Mouse (Mus musculus) heart, embryonic 11.5 days (tissue): ENCODE measurements at regions not wholly inside any gene's neighbourhood (a gene's known extent, or its start where the extent isn't known, plus 50 kb on each side); places are given as distances from the start of the nearest gene placed in this dataset.

Experiments used
- ATAC-seq: fragments of 200-750 bp; cut with Nextera tagmentation; replicated peaks from 2 replicates; pipeline ENCODE4 v1.8.0; 2017; ENCODE audit warnings: moderate library complexity; ENCODE audit not compliant: insufficient number of reproducible peaks, low FRiP score, low TSS enrichment
- H3K27ac ChIP-seq: fragments of 300-500 bp; sonication (generic); 2 replicates; pipeline ENCODE4 v1.5.1; 2014; ENCODE audit warnings: mild to moderate bottlenecking, low read depth, low read length
- H3K27me3 ChIP-seq: fragments of 300-500 bp; sonication (generic); 2 replicates; pipeline ENCODE4 v1.6.1; 2014; ENCODE audit warnings: mild to moderate bottlenecking, low read length, mixed read lengths; ENCODE audit not compliant: control insufficient read depth, insufficient read depth
- H3K36me3 ChIP-seq: fragments of 300-500 bp; sonication (generic); 2 replicates; pipeline ENCODE4 v1.6.1; 2014; ENCODE audit warnings: mild to moderate bottlenecking, low read length, moderate library complexity, mixed read lengths; ENCODE audit not compliant: control insufficient read depth, insufficient read depth
- H3K4me1 ChIP-seq: fragments of 300-500 bp; sonication (generic); 2 replicates; pipeline ENCODE4 v1.6.1; 2014; ENCODE audit warnings: low read length; ENCODE audit not compliant: control insufficient read depth, insufficient read depth
- H3K4me2 ChIP-seq: fragments of 300-500 bp; sonication (generic); 2 replicates; pipeline ENCODE4 v1.6.1; 2014; ENCODE audit warnings: mild to moderate bottlenecking, moderate library complexity
- H3K4me3 ChIP-seq: fragments of 300-500 bp; sonication (generic); 2 replicates; pipeline ENCODE4 v1.5.1; 2014; ENCODE audit warnings: low read depth, low read length
- H3K9ac ChIP-seq: fragments of 300-500 bp; sonication (generic); 2 replicates; pipeline ENCODE4 v1.6.1; 2014; ENCODE audit warnings: mild to moderate bottlenecking, low read depth, low read length, moderate library complexity
- H3K9me3 ChIP-seq: fragments of 300-500 bp; sonication (generic); replicated peaks from 2 replicates; pipeline ENCODE4 v1.6.1; 2016; ENCODE audit warnings: low read length; ENCODE audit not compliant: control insufficient read depth
- WGBS: fragments of 180-500 bp; shearing (Covaris S2); extraction: QIAGEN DNeasy Blood & Tissue Kit; methylation state at CpG from one replicate; pipeline ENCODE4 v1.1.7; 2014; ENCODE audit not compliant: insufficient replicate concordance; 5-methylcytosine and 5-hydroxymethylcytosine counted together

DNA sequence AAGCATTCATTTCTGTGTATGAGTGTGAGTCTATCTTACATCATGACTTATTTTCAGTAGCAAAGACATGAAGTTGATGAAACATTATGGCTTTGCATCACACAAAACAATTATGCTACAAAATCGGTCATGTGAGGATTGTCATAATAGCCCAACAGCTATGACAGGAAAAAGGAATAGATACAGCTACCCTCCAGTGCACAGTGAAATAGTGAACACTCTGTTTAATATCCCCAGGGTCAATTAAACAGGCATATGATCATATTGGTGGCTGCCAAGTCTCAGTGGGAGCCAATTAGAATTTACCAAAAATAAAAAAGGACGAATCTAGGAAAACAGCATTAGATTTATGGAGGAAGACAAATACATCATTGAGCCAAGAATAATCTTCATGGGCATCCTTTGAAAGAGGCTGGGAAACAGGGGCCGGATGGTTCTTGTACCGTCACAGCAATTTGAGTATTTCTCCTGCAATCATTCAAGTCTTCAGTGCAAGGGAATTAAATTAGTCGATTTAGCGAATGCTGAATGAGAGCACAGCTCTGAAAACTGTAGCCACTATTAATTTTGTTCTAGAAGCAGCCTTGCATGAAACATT, 123.8 kb upstream of the Etl4 start:
- no peak overlapping the region for H3K4me2 ChIP-seq
- no peak for ATAC-seq
- no peaks in the 10 kb centered on the region for H3K27me3 ChIP-seq
- no peak overlapping the region for H3K4me3 ChIP-seq
- 83% methylated on average over 6 of the region's 6 CpGs for WGBS
- H3K4me1 ChIP-seq, result no peaks in the 10 kb centered on the region
- H3K9me3 ChIP-seq, result no peaks in the 10 kb centered on the region
- no peaks in the 10 kb centered on the region for H3K36me3 ChIP-seq
- no peak overlapping the region for H3K27ac ChIP-seq
- H3K9ac ChIP-seq, result no peak overlapping the region

DNA sequence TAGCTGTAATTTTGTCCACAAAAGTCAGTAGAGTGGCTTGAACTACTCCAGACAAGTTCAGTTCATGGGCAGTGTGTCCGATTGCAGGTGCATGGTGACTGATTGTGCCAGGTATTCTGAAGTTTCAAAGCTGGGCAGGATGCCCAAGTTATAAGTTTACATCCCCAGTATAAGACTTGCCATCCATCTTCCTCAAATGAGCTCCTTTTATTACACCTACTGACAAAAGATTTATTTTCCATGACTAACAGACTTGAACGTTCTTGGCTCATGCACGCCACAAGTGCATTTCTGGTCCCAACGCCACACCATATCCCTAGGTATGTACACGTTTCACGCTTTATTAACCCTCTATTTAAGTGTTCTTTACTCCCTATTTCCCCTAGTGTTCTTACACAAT, 117.4 kb upstream of the Etl4 start:
- Histone ChIP-seq H3K4me1 (no peaks in the 10 kb centered on the region), H3K4me2 (no peak overlapping the region), H3K4me3 (no peak overlapping the region), H3K9me3 (no peaks in the 10 kb centered on the region), H3K27me3 (no peaks in the 10 kb centered on the region), H3K36me3 (no peaks in the 10 kb centered on the region), H3K9ac (no peak overlapping the region), H3K27ac (no peak overlapping the region)
- 85% methylated on average over 6 of the region's 6 CpGs for WGBS
- ATAC-seq, result no peak

DNA sequence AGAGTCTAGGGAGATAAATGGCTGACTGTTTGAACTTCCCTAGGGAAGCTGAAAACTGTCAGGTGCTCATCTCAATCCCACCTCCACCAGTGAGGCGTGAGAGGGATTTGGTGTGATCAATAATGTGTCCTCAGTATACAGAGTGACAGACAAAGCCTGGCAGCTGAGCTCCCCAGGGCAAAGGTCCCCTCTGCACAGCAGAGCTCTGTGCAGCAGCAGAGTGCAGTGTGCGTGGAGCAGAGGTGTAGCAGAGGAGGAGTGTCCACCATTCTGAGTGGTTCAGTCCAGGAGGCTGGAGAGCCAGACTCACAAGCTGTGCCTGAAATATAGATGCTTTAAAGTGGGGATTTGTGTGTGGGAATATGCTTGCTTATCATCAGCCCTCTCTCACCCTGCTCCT, 112.8 kb upstream of the Etl4 start:
- 33% methylated on average over 2 of the region's 2 CpGs for WGBS
- no peak overlapping the region for H3K27ac ChIP-seq
- H3K36me3 ChIP-seq, result no peaks in the 10 kb centered on the region
- no peaks in the 10 kb centered on the region for H3K27me3 ChIP-seq
- H3K4me1 ChIP-seq, result no peaks in the 10 kb centered on the region
- H3K9ac ChIP-seq, result no peak overlapping the region
- no peaks in the 10 kb centered on the region for H3K9me3 ChIP-seq
- no peak for ATAC-seq
- H3K4me2 ChIP-seq, result no peak overlapping the region
- H3K4me3 ChIP-seq, result no peak overlapping the region
